Mouse (Mus musculus) spleen, postnatal 36 days (tissue): ENCODE data around the gene Zhx3.

ENCODE experiments used
- DNase-seq, 2 experiments: peaks; one replicate each; pipeline ENCODE4 v3.0.0; 2022; ENCODE audit warnings: low spot score in 2 of 2, mixed read lengths in 1 of 2

Zhx3 gene

GRCm38 (mm10) chr2:160882436-160882835, 9.6 kb upstream of the Zhx3 start:
- DNase-seq, result no peak

DNA sequence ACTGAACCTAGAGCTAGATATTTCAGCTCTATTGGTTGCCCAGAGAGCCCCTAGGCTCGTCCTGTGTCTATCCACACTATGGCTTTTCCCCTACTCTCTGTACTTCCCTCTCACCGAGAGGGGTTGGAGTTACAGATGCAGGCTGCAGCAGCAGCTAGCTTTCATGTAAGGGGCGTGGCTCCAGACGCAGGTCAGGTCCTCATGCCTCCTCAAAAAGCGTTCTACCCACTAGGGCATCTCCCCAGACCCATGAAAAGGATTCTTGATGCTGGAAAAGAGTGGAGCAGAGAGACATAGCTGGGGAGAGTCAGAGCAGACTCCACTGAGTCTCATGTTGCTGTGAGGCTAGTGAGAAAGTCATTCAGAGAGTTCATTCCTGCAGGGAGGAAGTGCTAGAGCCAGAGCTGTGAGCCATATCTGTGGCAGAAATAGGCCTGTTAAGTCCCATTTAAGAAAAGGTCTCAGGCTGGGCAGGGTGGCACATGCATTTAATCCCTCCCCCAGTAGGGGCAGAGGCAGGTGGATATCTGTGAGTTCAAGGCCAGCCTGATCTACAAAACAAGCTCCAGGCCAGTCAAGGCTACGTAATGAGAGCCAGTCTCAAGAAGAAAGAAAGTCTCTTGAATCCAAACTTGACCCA, 8.8 kb upstream of the Zhx3 start:
- no peak for DNase-seq

DNA sequence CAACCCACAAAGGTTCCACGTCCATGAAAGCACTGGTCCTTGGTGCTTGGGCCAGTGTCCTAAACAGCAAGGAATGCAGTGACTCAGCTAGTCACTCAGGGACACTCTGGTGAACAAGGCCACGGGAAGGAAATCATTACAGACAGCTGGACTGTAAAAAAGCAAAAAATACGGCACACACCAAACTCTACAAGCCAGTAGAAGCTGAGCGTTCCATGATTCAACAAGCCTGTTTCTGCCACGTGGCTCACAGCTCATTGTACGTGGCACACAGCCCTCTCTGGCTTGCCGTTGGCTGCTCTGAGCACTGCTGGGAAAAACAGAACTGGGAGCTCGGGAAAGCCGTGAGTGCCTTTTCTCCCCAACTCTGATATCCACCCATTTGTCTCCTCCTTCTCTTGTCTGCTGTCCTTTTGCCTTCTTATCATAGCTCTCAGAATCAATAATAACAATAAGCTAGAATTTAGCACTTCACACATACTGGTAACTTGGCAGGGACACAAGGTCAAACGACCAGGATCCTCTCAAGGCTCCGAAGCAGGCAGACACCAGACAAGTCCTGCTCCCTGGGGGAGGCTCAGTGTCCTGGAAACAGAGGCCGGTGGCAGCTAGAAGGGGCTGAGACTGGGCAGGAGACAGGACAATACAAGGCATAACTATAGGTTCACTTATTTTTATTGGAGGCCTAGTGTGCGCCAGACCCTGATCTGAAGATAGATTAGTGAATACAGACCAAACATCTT, 7.8 kb upstream of the Zhx3 start, which contains the start of gene Lpin3:
Lpin3 (plus strand) TSS at position 218 of the 743 bp plus-strand sequence.
- no peak for DNase-seq

DNA sequence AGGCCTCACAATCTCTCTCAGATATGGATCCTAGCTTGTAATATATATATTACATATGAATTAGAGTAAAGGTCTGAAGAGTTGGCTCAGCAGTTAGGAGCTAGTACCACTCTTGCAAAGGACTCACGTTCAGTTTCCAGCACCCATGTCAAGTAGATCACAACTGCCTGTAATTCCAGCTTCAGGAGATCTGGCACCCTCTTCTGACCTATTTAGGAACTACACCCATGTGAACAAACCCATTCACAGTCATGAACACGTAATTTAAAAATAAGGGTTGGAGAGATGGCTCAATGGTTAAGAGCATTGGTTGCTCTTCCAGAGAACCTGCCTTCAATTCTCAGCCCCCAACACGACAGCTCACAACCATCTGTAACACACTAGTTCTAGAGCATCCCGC, 3.3 kb upstream of the Zhx3 start:
- DNase-seq, result no peak

GRCm38 (mm10) chr2:160874231-160874877, 1.6 kb upstream of the Zhx3 start:
- no peak for DNase-seq

GRCm38 (mm10) chr2:160872395-160872794, 403 bp downstream of the Zhx3 start:
- DNase-seq, result peak; percentile 56 to 57

- no peak for DNase-seq
These were observed 1.5 kb downstream of the Zhx3 start for GRCm38 (mm10) chr2:160871310-160871709.

GRCm38 (mm10) chr2:160869446-160869845, 3.4 kb downstream of the Zhx3 start:
- no peak for DNase-seq

- DNase-seq, result no peak
These were observed 7.5 kb downstream of the Zhx3 start for GRCm38 (mm10) chr2:160865266-160865665.

DNA sequence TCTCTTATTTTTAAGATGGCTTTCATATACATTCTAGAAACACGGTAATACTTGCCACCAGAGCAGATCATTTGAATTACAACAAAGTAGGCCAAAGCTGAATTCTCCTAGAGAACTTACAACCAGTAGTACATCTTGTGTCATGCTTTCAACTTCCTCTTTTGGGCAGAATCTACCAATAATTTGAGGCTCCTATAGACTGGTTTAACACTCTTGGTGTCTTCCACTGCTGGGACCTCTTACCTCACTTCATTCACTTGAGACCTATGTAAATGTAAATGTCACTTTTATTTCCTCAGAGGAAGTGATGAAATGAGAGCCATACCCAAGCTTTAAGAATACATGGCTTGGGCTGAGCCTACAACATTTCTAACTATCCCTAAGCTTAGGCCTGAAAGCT, 8.7 kb downstream of the Zhx3 start:
- DNase-seq, result no peak

GRCm38 (mm10) chr2:160860363-160860762, 12.4 kb downstream of the Zhx3 start:
- DNase-seq, result no peak

DNA sequence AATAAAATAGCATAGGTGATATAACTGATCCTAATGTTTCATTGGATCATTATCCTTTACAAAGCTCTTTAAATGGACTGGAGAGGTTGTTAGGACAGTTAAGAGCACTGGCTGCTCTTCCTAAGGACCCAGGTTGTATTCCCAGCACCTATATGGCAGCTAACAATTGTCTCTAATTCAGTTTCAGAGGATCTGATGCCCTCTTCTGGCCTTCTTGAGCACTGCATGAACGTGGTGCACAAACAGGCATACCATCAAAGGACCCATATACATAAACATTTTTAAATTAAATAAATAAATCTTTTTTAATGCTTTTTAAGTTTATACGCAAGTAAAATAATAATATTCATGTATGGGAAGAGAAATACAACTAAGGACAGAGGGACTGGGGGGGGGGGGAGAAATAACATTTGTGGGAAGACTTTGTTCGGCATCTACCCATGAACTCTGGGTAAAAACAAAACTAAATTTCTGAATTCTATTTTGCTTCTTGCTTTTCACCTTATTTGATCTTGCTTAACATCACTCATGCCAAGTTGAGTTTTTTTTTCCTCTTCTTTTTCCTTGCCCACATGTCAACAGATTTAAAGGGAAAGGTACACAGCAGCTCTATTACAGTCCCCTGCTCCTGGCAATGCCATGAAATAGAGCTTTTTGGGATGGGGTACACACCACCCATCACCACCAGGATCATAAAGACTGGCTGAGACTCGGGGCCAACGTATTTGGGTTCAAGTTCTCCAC, 16.3 kb downstream of the Zhx3 start:
- DNase-seq, result no peak

- no peak for DNase-seq
These were observed 18.1 kb downstream of the Zhx3 start for GRCm38 (mm10) chr2:160854687-160855086.

GRCm38 (mm10) chr2:160850360-160850759, 22.4 kb downstream of the Zhx3 start:
- DNase-seq, result no peak

- DNase-seq, result no peak
These were observed 23.1 kb downstream of the Zhx3 start for GRCm38 (mm10) chr2:160849617-160850240.

GRCm38 (mm10) chr2:160848186-160848585, 24.6 kb downstream of the Zhx3 start:
- no peak for DNase-seq

DNA sequence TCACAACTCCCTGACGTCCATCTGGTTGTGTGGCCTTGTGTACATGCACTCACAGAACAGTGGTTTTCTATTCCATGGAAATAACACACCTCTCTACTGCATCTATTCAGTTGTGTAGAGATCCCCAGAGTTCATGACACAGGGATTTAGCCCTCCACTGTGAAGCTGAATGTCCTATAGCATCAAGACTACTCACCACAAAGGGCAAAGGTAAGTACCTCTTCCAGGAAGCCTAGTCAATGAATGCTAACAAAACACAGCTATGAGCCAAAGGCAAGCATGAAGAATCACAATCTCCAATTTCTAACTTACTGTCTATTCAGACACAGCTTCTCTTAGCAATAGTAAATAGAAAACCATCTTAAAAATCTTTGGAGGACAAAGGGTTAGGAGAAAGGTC, 25.1 kb downstream of the Zhx3 start:
- no peak for DNase-seq

- no peak for DNase-seq
These were observed 32.0 kb downstream of the Zhx3 start for GRCm38 (mm10) chr2:160840838-160841237.

DNA sequence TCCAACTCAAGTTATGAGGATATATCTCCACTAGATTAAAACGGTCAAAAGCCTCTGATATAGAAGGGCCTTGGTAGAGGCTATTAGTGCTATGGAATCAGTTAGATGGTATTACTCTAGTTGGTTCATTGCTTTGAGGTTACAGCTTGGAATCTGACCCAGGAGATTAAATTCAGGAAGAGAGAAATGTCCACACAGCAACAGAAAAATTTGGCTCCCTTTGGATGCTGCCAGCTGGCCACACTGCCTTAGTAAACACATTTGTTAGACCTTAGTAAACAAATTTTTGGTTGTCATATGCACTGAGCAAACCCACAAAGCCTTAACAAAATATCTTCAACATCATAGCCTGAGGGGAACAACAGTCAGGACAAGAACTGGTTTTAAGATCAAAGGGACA, 62.0 kb downstream of the Zhx3 start:
- DNase-seq, result no peak

DNA sequence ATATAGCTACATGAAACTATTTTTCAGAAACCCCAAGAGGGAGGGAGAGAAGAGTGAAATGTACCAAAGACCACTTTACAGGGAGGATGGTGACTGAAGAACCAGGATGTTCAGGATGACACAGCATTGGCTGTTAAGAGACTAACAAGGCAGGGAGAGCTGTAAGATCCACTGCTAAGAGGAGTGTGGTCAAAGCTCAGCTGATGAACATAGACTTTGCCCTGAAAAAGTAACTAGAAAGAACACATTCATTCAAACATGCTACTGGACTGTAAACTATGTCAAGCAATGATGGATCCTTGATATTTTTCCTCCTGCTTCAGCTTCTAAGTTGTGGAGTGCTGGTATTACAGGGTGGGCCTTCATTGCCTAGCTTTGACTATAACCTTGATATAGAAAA, 62.4 kb downstream of the Zhx3 start:
- DNase-seq, result no peak

DNA sequence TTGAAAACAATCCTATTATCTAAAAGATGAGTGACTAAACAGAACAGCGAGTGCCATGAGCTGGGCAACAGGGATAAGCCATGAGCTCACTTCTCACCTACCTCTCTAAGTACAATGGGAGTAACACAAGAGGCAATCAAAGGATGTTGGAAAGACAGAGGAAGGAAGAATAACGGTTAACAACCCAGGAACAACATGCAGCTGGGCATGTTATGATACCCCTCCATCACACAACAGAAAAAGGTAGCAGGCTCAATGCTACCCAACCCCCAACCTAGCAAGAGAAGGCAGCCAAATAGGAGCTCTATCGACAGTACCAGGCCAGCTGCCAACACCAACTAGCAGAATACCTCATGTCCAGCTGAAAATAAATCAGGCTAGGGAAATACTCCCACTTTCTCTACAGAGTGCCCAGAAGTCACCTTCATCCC, 66.7 kb downstream of the Zhx3 start:
- no peak for DNase-seq
